Mouse (Mus musculus): Measurements from ENCODE around the gene Trappc3.
A peak's percentile ranks its signal among the peaks of the same experiment; 100 is the strongest.
"Not testable (repeated sequence)": the region's sequence is repeated elsewhere in the genome, so short reads cannot be mapped to it uniquely, and the experiment has no call there.

Gene Trappc3

GRCm38 (mm10) chr4:126262119-126262807 is at the start of gene Trappc3:
Trappc3 (plus strand) TSS chr4:126262325.
- DNase-seq (ENCODE audit: low read depth): peak; percentile 99

- DNase-seq (ENCODE audit: low read depth): peak; percentile 79
These were observed 44.4 kb upstream of the Trappc3 start for GRCm38 (mm10) chr4:126217771-126218170.

- DNase-seq (ENCODE audit: low read depth): not testable (repeated sequence)
These were observed 42.6 kb upstream of the Trappc3 start for GRCm38 (mm10) chr4:126219540-126219939.

GRCm38 (mm10) chr4:126220045-126220444 is 42.1 kb upstream of the Trappc3 start:
- no peak for DNase-seq (ENCODE audit: low read depth)

- DNase-seq (ENCODE audit: low read depth): no peak
These were observed 39.5 kb upstream of the Trappc3 start for GRCm38 (mm10) chr4:126222631-126223030.

GRCm38 (mm10) chr4:126226640-126227039 is 35.5 kb upstream of the Trappc3 start:
- DNase-seq (ENCODE audit: low read depth): no peak

GRCm38 (mm10) chr4:126227077-126227761 is 34.9 kb upstream of the Trappc3 start:
- peak; percentile 93 for DNase-seq (ENCODE audit: low read depth)

- DNase-seq (ENCODE audit: low read depth): no peak
These were observed 34.0 kb upstream of the Trappc3 start for GRCm38 (mm10) chr4:126228144-126228543.

- DNase-seq (ENCODE audit: low read depth): no peak
These were observed 32.2 kb upstream of the Trappc3 start for GRCm38 (mm10) chr4:126229900-126230299.

- no peak for DNase-seq (ENCODE audit: low read depth)
These were observed 28.3 kb upstream of the Trappc3 start for GRCm38 (mm10) chr4:126233676-126234308.

GRCm38 (mm10) chr4:126234496-126235175 is 27.5 kb upstream of the Trappc3 start:
- no peak for DNase-seq (ENCODE audit: low read depth)

- no peak for DNase-seq (ENCODE audit: low read depth)
These were observed 26.9 kb upstream of the Trappc3 start for GRCm38 (mm10) chr4:126235191-126235590.

- no peak for DNase-seq (ENCODE audit: low read depth)
These were observed 25.5 kb upstream of the Trappc3 start for GRCm38 (mm10) chr4:126236467-126237280.

- no peak for DNase-seq (ENCODE audit: low read depth)
These were observed 24.3 kb upstream of the Trappc3 start for GRCm38 (mm10) chr4:126237721-126238242.

GRCm38 (mm10) chr4:126239862-126240475 is 22.2 kb upstream of the Trappc3 start:
- DNase-seq (ENCODE audit: low read depth): no peak

- no peak for DNase-seq (ENCODE audit: low read depth)
These were observed 20.2 kb upstream of the Trappc3 start for GRCm38 (mm10) chr4:126241956-126242355.

GRCm38 (mm10) chr4:126242510-126242909 is 19.6 kb upstream of the Trappc3 start:
- DNase-seq (ENCODE audit: low read depth): no peak

GRCm38 (mm10) chr4:126246202-126246889 is 15.8 kb upstream of the Trappc3 start:
- no peak for DNase-seq (ENCODE audit: low read depth)

- no peak for DNase-seq (ENCODE audit: low read depth)
These were observed 13.8 kb upstream of the Trappc3 start for GRCm38 (mm10) chr4:126248261-126248868.

- no peak for DNase-seq (ENCODE audit: low read depth)
These were observed 11.5 kb upstream of the Trappc3 start for GRCm38 (mm10) chr4:126250659-126251058.

Measured in fibroblast of lung, adult 2 months (primary cell).